Mouse (Mus musculus): ENCODE results near the gene Mccc2.

DNA sequence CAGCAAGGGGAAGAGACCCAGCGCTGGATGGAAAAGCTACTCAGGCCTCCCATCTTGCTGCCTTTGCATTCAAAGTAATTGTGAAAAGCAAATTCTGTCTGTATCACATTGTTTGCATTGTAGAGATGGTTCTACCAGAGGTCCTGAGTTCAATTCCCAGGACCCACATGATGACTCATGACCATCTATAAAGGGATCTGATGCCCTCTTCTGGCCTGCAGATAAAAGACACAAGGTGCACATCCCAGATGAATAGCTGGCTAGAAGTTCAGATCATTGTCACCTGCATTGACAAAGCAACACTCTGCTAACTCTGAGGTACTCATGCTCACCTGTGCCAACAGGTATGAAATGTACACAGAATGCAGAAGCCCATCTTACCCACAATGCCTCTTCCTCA lies 32.1 kb downstream of the Mccc2 start:
- TF ChIP-seq GATA1 (IDR thresholded peaks at IDR 0.05; ENCODE audit: borderline replicate concordance, low read length) (no peak), CTCF (IDR thresholded peaks at IDR 0.05; ENCODE audit: low read depth, low read length) (no peak), POLR2AphosphoS5 (IDR thresholded peaks at IDR 0.05; ENCODE audit: insufficient replicate concordance, low read depth, low read length) (no peak)
